Mouse (Mus musculus) limb, embryonic 12.5 days (tissue): ENCODE data around the gene Hmgn1. TPM values are rescaled to one million over a fixed set of nuclear protein-coding genes. Genes with fewer than 3 reads are reported as not detected.

Experiments used
- ATAC-seq: fragments of 200-750 bp; cut with Nextera tagmentation; 2 replicates; pipeline ENCODE4 v1.8.0; 2017; ENCODE audit warnings: low read depth, moderate TSS enrichment; ENCODE audit not compliant: insufficient number of reproducible peaks, insufficient read depth, low FRiP score, low TSS enrichment
- H3K27ac ChIP-seq: fragments of 300-500 bp; sonication (generic); 2 replicates; pipeline ENCODE4 v1.5.1; 2016; ENCODE audit warnings: mild to moderate bottlenecking, moderate library complexity
- H3K27me3 ChIP-seq: fragments of 300-500 bp; sonication (generic); 2 replicates; pipeline ENCODE4 v1.6.1; 2016; ENCODE audit warnings: mild to moderate bottlenecking, moderate library complexity
- H3K36me3 ChIP-seq: fragments of 300-500 bp; sonication (generic); 2 replicates; pipeline ENCODE4 v1.6.1; 2016; ENCODE audit warnings: mild to moderate bottlenecking, moderate library complexity
- H3K4me1 ChIP-seq: fragments of 300-500 bp; sonication (generic); replicated peaks from 2 replicates; pipeline ENCODE4 v1.6.1; 2016
- H3K4me2 ChIP-seq: fragments of 300-500 bp; sonication (generic); 2 replicates; pipeline ENCODE4 v1.6.1; 2016; ENCODE audit warnings: mild to moderate bottlenecking, moderate library complexity
- H3K4me3 ChIP-seq: fragments of 300-500 bp; sonication (generic); replicated peaks from 2 replicates; pipeline ENCODE4 v1.5.1; 2016; ENCODE audit warnings: mild to moderate bottlenecking
- H3K9ac ChIP-seq: fragments of 300-500 bp; sonication (generic); replicated peaks from 2 replicates; pipeline ENCODE4 v1.6.1; 2016; ENCODE audit warnings: mild to moderate bottlenecking, moderate library complexity
- H3K9me3 ChIP-seq: fragments of 300-500 bp; sonication (generic); 2 replicates; pipeline ENCODE4 v1.6.1; 2016; ENCODE audit warnings: mild to moderate bottlenecking, moderate library complexity
- WGBS: fragments of 180-500 bp; shearing (Covaris S2); methylation state at CpG from one replicate; pipeline ENCODE4 v1.1.7; 2016; 5-methylcytosine and 5-hydroxymethylcytosine counted together
- polyA plus RNA-seq: library from polyadenylated mRNA; unstranded; fragments of >200 nt; fragmentation: Nextera tagmentation; extraction: Ambion mirVana; gene quantifications from 2 replicates; pipeline ENCODE4 v1.2.1, GENCODE M21; 2016

The Hmgn1 gene
- polyA plus RNA-seq, 1 experiment from 2014 or later = 1,014 TPM

GRCm38 (mm10) chr16:96087436-96087835 is 40.1 kb downstream of the Hmgn1 start:
- Histone ChIP-seq H3K4me1 (peaks cover 9% of the 10 kb centered on the region), H3K9me3 (no peaks in the 10 kb centered on the region), H3K4me2 (no peak overlapping the region), H3K27me3 (no peaks in the 10 kb centered on the region), H3K9ac (no peak overlapping the region), H3K27ac (no peak overlapping the region), H3K36me3 (no peaks in the 10 kb centered on the region), H3K4me3 (no peak overlapping the region)
- no peak for ATAC-seq
- WGBS = 80% methylated on average over 4 of the region's 4 CpGs

GRCm38 (mm10) chr16:96087001-96087400 is 40.5 kb downstream of the Hmgn1 start:
- Histone ChIP-seq H3K36me3 (no peaks in the 10 kb centered on the region), H3K4me1 (peaks cover 9% of the 10 kb centered on the region), H3K4me3 (no peak overlapping the region), H3K9ac (no peak overlapping the region), H3K27ac (no peak overlapping the region), H3K9me3 (no peaks in the 10 kb centered on the region), H3K27me3 (no peaks in the 10 kb centered on the region), H3K4me2 (no peak overlapping the region)
- no peak for ATAC-seq
- WGBS = 73% methylated on average over 12 of the region's 12 CpGs

- Histone ChIP-seq H3K27ac (no peak overlapping the region), H3K9me3 (no peaks in the 10 kb centered on the region), H3K4me2 (no peak overlapping the region), H3K27me3 (no peaks in the 10 kb centered on the region), H3K36me3 (peaks cover 2% of the 10 kb centered on the region), H3K9ac (no peak overlapping the region), H3K4me3 (no peak overlapping the region), H3K4me1 (peaks cover 15% of the 10 kb centered on the region)
- no peak for ATAC-seq
Observed at GRCm38 (mm10) chr16:96085597-96085996, 41.9 kb downstream of the Hmgn1 start.

- ATAC-seq = no peak
- Histone ChIP-seq H3K27ac (peak overlapping the region; percentile 98), H3K4me1 (peaks cover 16% of the 10 kb centered on the region), H3K27me3 (no peaks in the 10 kb centered on the region), H3K36me3 (peaks cover 25% of the 10 kb centered on the region), H3K4me3 (peak overlapping the region; percentile 97), H3K4me2 (peak overlapping the region; percentile 72), H3K9ac (peak overlapping the region; percentile 97), H3K9me3 (no peaks in the 10 kb centered on the region)
- whole genome bisulfite sequencing = 6% methylated on average over 20 of the region's 20 CpGs
Observed at GRCm38 (mm10) chr16:96083179-96083646, 44.3 kb downstream of the Hmgn1 start.

GRCm38 (mm10) chr16:96082301-96083178 is 45.0 kb downstream of the Hmgn1 start, which contains the start of gene Brwd1:
Gene Brwd1, minus strand, starts transcription at chr16:96082526.
- no peaks in the 10 kb centered on the region for H3K9me3 ChIP-seq
- H3K4me1 ChIP-seq = peaks cover 16% of the 10 kb centered on the region
- peak within 1 kb of the TSS; percentile 72 for H3K4me2 ChIP-seq
- H3K9ac ChIP-seq = peak within 1 kb of the TSS; percentile 97
- under 1% methylated on average over 95 of the region's 107 CpGs for WGBS
- H3K4me3 ChIP-seq = peak within 1 kb of the TSS; percentile 97
- H3K36me3 ChIP-seq = peaks cover 32% of the 10 kb centered on the region
- H3K27ac ChIP-seq = peak within 1 kb of the TSS; percentile 98
- no peaks in the 10 kb centered on the region for H3K27me3 ChIP-seq
- peak; percentile 89 for ATAC-seq

GRCm38 (mm10) chr16:96081742-96082241 is 45.7 kb downstream of the Hmgn1 start:
- H3K36me3 ChIP-seq = peaks cover 39% of the 10 kb centered on the region
- no peaks in the 10 kb centered on the region for H3K9me3 ChIP-seq
- peak overlapping the region; percentile 97 for H3K4me3 ChIP-seq
- under 1% methylated on average over 68 of the region's 68 CpGs for WGBS
- H3K27me3 ChIP-seq = no peaks in the 10 kb centered on the region
- peaks cover 16% of the 10 kb centered on the region for H3K4me1 ChIP-seq
- peak overlapping the region; percentile 98 for H3K27ac ChIP-seq
- H3K9ac ChIP-seq = peak overlapping the region; percentile 97
- peak overlapping the region; percentile 72 for H3K4me2 ChIP-seq
- peak; percentile 41 for ATAC-seq

- H3K36me3 ChIP-seq = peaks cover 42% of the 10 kb centered on the region
- H3K27me3 ChIP-seq = no peaks in the 10 kb centered on the region
- WGBS = 3% methylated on average over 27 of the region's 28 CpGs
- peak overlapping the region; percentile 97 for H3K9ac ChIP-seq
- H3K27ac ChIP-seq = peak overlapping the region; percentile 98
- no peaks in the 10 kb centered on the region for H3K9me3 ChIP-seq
- H3K4me2 ChIP-seq = peak overlapping the region; percentile 72
- H3K4me1 ChIP-seq = peaks cover 16% of the 10 kb centered on the region
- H3K4me3 ChIP-seq = peak overlapping the region; percentile 97
- peak; percentile 77 for ATAC-seq
Observed at GRCm38 (mm10) chr16:96081331-96081730, 46.2 kb downstream of the Hmgn1 start.

- no peaks in the 10 kb centered on the region for H3K9me3 ChIP-seq
Observed at GRCm38 (mm10) chr16:96080524-96080923, 47.0 kb downstream of the Hmgn1 start.

More at GRCm38 (mm10) chr16:96080524-96080923, 47.0 kb downstream of the Hmgn1 start:
- H3K9ac ChIP-seq = no peak overlapping the region
- peaks cover 16% of the 10 kb centered on the region for H3K4me1 ChIP-seq
- 88% methylated on average over 7 of the region's 7 CpGs for WGBS
- ATAC-seq = no peak
- H3K27ac ChIP-seq = no peak overlapping the region
- no peaks in the 10 kb centered on the region for H3K27me3 ChIP-seq
- H3K36me3 ChIP-seq = peaks cover 50% of the 10 kb centered on the region
- peak overlapping the region; percentile 97; the same call in 1 of the 2 replicates for H3K4me3 ChIP-seq
- peak overlapping the region; percentile 72 for H3K4me2 ChIP-seq

Other genes with a start within 250 kb of the Hmgn1 start
- gene Psmg1, start 136.8 kb downstream of the Hmgn1 start, polyA plus RNA-seq = 102 and 109 TPM in 2 replicates
- gene Brwd1, start 45.2 kb downstream of the Hmgn1 start, polyA plus RNA-seq = 140 and 144 TPM in 2 replicates
- 65.9 and 68.4 TPM in 2 replicates for gene Wrb, start 17.7 kb upstream of the Hmgn1 start, polyA plus RNA-seq
- gene Lca5l, start 64.5 kb upstream of the Hmgn1 start, polyA plus RNA-seq = 1.8 and 2.0 TPM in 2 replicates
- gene Sh3bgr, start 72.7 kb upstream of the Hmgn1 start, polyA plus RNA-seq = 1.7 and 2.9 TPM in 2 replicates
- 0.43 and 0.46 TPM in 2 replicates for gene B3galt5, start 108.1 kb upstream of the Hmgn1 start, polyA plus RNA-seq